Mouse (Mus musculus): ENCODE results near the gene Zfp652.

- TF ChIP-seq CTCF (IDR thresholded peaks at IDR 0.05): no peak
- TF ChIP-seq EP300 (IDR thresholded peaks at IDR 0.05; ENCODE audit: insufficient read depth, low read depth, low read length): no peak
Observed at GRCm38 (mm10) chr11:95724466-95724865, 12.0 kb downstream of the Zfp652 start.

Measured in heart, adult 2 months (tissue).